Mouse (Mus musculus): ENCODE results near the gene Gm20388. TPM values are rescaled to one million over a fixed set of nuclear protein-coding genes. Genes with fewer than 3 reads are reported as not detected.

Gm20388 gene
- polyA plus RNA-seq, 1 experiment = 0.36 TPM

- no peaks in the 10 kb centered on the region for H3K36me3 ChIP-seq (ENCODE audit: control insufficient read depth)
- no peaks in the 10 kb centered on the region for H3K27me3 ChIP-seq (ENCODE audit: control insufficient read depth)
- TF ChIP-seq GATA1 (IDR thresholded peaks at IDR 0.05; ENCODE audit: low read length) (no peak), TAL1 (IDR thresholded peaks at IDR 0.05; ENCODE audit: low read length) (no peak)
- H3K4me3 ChIP-seq (replicated peaks) = no peak overlapping the region
- no peaks in the 10 kb centered on the region for H3K4me1 ChIP-seq (ENCODE audit: control insufficient read depth)
- no peaks in the 10 kb centered on the region for H3K9me3 ChIP-seq (ENCODE audit: control insufficient read depth, low read length)
These were observed 4287.6 kb downstream of the Gm20388 start for GRCm38 (mm10) chr8:124198230-124198629.

GRCm38 (mm10) chr8:124200400-124200799, 4289.8 kb downstream of the Gm20388 start:
- H3K4me1 ChIP-seq (ENCODE audit: control insufficient read depth) = no peaks in the 10 kb centered on the region
- no peak overlapping the region for H3K4me3 ChIP-seq (replicated peaks)
- H3K36me3 ChIP-seq (ENCODE audit: control insufficient read depth) = no peaks in the 10 kb centered on the region
- H3K27me3 ChIP-seq (ENCODE audit: control insufficient read depth) = no peaks in the 10 kb centered on the region
- TF ChIP-seq GATA1 (IDR thresholded peaks at IDR 0.05; ENCODE audit: low read length) (no peak), TAL1 (IDR thresholded peaks at IDR 0.05; ENCODE audit: low read length) (no peak)
- no peaks in the 10 kb centered on the region for H3K9me3 ChIP-seq (ENCODE audit: control insufficient read depth, low read length)

DNA sequence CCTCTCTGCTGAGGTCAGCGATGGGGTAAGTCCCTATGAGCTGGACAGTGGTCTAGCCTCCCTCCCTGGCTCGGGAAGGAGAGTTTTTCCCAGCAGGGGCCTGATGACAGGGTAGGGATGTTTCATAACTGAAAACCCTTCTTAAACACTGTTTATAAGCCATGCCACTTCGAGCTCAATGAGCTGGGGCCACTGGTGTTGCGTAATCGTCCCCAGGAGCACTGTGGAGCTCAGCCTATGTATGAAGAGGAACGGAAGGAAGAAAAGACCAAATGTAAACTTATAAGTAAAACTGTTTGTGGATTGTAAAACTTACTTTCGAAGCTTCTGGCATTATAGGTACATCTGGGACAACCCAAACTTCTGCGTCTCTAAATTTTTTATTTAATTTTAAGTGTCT, 4291.1 kb downstream of the Gm20388 start:
- TF ChIP-seq TAL1 (IDR thresholded peaks at IDR 0.05; ENCODE audit: low read length) (no peak), GATA1 (IDR thresholded peaks at IDR 0.05; ENCODE audit: low read length) (no peak)
- H3K27me3 ChIP-seq (ENCODE audit: control insufficient read depth) = no peaks in the 10 kb centered on the region
- no peaks in the 10 kb centered on the region for H3K9me3 ChIP-seq (ENCODE audit: control insufficient read depth, low read length)
- no peak overlapping the region for H3K4me3 ChIP-seq (replicated peaks)
- H3K4me1 ChIP-seq (ENCODE audit: control insufficient read depth) = no peaks in the 10 kb centered on the region
- H3K36me3 ChIP-seq (ENCODE audit: control insufficient read depth) = no peaks in the 10 kb centered on the region

- H3K27me3 ChIP-seq (ENCODE audit: control insufficient read depth) = no peaks in the 10 kb centered on the region
- H3K4me1 ChIP-seq (ENCODE audit: control insufficient read depth) = no peaks in the 10 kb centered on the region
- H3K36me3 ChIP-seq (ENCODE audit: control insufficient read depth) = no peaks in the 10 kb centered on the region
- H3K4me3 ChIP-seq (replicated peaks) = no peak overlapping the region
- TF ChIP-seq GATA1 (IDR thresholded peaks at IDR 0.05; ENCODE audit: low read length) (no peak), TAL1 (IDR thresholded peaks at IDR 0.05; ENCODE audit: low read length) (no peak)
- no peaks in the 10 kb centered on the region for H3K9me3 ChIP-seq (ENCODE audit: control insufficient read depth, low read length)
These were observed 4292.3 kb downstream of the Gm20388 start for GRCm38 (mm10) chr8:124202895-124203294.

DNA sequence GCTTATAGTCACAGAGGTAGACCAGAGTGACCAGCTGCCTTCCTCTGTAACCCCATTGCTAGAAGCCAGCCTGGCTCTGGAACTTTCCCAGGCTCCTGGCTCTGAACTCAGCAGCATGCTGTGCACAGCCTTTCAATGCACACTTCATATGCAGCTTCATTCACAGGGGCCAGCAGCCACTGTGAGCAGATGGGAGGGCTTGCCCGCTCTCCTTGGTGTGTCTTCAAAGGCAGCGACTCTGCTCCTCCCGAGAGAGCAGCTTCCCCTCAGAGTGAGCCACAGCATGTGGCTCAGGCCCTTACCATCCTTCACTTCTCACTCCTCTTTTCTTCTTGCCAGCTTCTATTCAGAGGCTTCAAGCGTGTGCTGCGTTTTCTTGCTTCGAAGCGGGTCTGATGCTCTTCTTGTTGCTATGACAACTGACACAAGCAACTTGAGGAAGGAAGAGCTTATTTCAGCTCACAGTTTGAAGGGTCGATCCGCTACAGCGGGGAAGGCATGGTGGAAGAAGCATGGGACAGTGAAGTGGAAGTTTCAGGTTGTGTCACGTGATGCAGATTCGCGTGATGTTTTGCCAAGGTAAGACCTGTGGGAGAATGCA, 4293.5 kb downstream of the Gm20388 start:
- no peaks in the 10 kb centered on the region for H3K27me3 ChIP-seq (ENCODE audit: control insufficient read depth)
- H3K36me3 ChIP-seq (ENCODE audit: control insufficient read depth) = no peaks in the 10 kb centered on the region
- H3K4me3 ChIP-seq (replicated peaks) = no peak overlapping the region
- H3K9me3 ChIP-seq (ENCODE audit: control insufficient read depth, low read length) = no peaks in the 10 kb centered on the region
- no peaks in the 10 kb centered on the region for H3K4me1 ChIP-seq (ENCODE audit: control insufficient read depth)
- TF ChIP-seq TAL1 (IDR thresholded peaks at IDR 0.05; ENCODE audit: low read length) (no peak), GATA1 (IDR thresholded peaks at IDR 0.05; ENCODE audit: low read length) (no peak)

GRCm38 (mm10) chr8:124212148-124212547, 4301.5 kb downstream of the Gm20388 start:
- no peak overlapping the region for H3K4me3 ChIP-seq (replicated peaks)
- TF ChIP-seq TAL1 (IDR thresholded peaks at IDR 0.05; ENCODE audit: low read length) (no peak), GATA1 (IDR thresholded peaks at IDR 0.05; ENCODE audit: low read length) (no peak)
- no peaks in the 10 kb centered on the region for H3K9me3 ChIP-seq (ENCODE audit: control insufficient read depth, low read length)
- no peaks in the 10 kb centered on the region for H3K27me3 ChIP-seq (ENCODE audit: control insufficient read depth)
- H3K36me3 ChIP-seq (ENCODE audit: control insufficient read depth) = no peaks in the 10 kb centered on the region
- H3K4me1 ChIP-seq (ENCODE audit: control insufficient read depth) = no peaks in the 10 kb centered on the region

DNA sequence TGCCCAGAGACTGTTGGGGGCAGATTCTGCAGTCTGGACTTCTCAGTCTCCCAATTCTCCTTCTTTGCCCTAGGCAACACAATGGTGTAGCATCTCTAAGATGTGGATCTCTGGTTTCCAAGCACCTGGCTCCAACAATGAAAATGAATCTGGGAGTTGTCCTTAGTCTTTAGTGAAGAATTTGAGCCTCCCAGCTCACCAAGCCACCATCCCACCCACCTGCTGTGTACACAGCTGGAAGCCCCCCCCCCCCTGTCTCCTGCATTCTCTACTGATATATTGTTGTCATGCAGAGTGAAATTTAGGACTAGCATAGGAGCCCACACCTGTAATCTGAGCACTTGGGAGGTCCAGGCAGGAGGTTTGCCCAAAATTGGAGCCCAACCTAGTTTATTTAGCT, 4306.3 kb downstream of the Gm20388 start:
- H3K4me3 ChIP-seq (replicated peaks) = no peak overlapping the region
- no peaks in the 10 kb centered on the region for H3K36me3 ChIP-seq (ENCODE audit: control insufficient read depth)
- TF ChIP-seq TAL1 (IDR thresholded peaks at IDR 0.05; ENCODE audit: low read length) = no peak
- no peak for TF ChIP-seq GATA1 (IDR thresholded peaks at IDR 0.05; ENCODE audit: low read length)
- H3K9me3 ChIP-seq (ENCODE audit: control insufficient read depth, low read length) = no peaks in the 10 kb centered on the region
- H3K27me3 ChIP-seq (ENCODE audit: control insufficient read depth) = no peaks in the 10 kb centered on the region
- no peaks in the 10 kb centered on the region for H3K4me1 ChIP-seq (ENCODE audit: control insufficient read depth)

GRCm38 (mm10) chr8:124229883-124230282, 4319.2 kb downstream of the Gm20388 start:
- Histone ChIP-seq H3K9me3 (ENCODE audit: control insufficient read depth, low read length) (no peaks in the 10 kb centered on the region), H3K4me1 (ENCODE audit: control insufficient read depth) (peaks cover 38% of the 10 kb centered on the region), H3K4me3 (replicated peaks) (no peak overlapping the region), H3K27me3 (ENCODE audit: control insufficient read depth) (peaks cover 36% of the 10 kb centered on the region), H3K36me3 (ENCODE audit: control insufficient read depth) (no peaks in the 10 kb centered on the region; the same call in 1 of the 2 replicates)
- TF ChIP-seq TAL1 (IDR thresholded peaks at IDR 0.05; ENCODE audit: low read length) (no peak), GATA1 (IDR thresholded peaks at IDR 0.05; ENCODE audit: low read length) (no peak)

DNA sequence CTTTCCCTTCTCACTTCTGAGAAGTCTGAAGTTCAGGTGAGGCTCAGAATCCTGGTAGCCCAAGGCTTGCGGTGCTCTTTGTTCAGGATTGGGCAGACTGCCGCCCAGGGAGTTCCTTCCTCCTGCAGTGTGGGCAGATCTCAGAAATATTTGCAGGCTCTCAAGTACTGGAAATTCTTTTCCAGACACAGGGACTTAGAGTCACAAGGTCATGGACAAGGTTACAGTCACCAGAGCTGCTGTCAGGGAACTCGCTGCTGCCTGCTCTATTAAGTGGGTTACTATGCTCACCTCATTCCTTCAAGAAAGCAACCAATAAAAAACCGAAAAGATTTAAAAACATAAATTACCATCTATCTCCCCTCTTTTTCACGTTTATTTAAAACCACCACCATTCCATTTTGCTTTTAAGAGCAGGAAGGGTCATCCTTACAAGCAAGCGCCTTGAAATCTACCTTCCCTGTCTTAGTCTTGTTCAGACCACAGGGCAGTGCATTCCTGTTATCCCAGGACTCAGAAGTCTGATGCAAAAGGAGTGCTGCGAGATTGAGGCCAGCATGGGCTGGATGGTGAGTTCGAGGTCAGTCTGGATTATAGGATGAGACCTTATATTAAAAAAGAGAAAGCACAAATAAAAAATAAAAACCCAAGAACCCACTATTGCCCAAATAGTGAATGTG, 4320.0 kb downstream of the Gm20388 start:
- TF ChIP-seq TAL1 (IDR thresholded peaks at IDR 0.05; ENCODE audit: low read length) = no peak
- TF ChIP-seq GATA1 (IDR thresholded peaks at IDR 0.05; ENCODE audit: low read length) = no peak
- H3K36me3 ChIP-seq (ENCODE audit: control insufficient read depth) = no peaks in the 10 kb centered on the region; the same call in 1 of the 2 replicates

More for the DNA sequence above, 4320.0 kb downstream of the Gm20388 start:
- Histone ChIP-seq H3K4me1 (ENCODE audit: control insufficient read depth) (peaks cover 38% of the 10 kb centered on the region), H3K9me3 (ENCODE audit: control insufficient read depth, low read length) (no peaks in the 10 kb centered on the region), H3K4me3 (replicated peaks) (peak overlapping the region; percentile 86), H3K27me3 (ENCODE audit: control insufficient read depth) (peaks cover 36% of the 10 kb centered on the region)

Data from erythroblast, embryonic 14.5 days (primary cell).